Comparison of ENCODE assay signal across 10 mouse cellular contexts in genomic region chr11:64034686-64035085, GRCm38 (mm10). TPM values are rescaled to one million over a fixed set of nuclear protein-coding genes. Genes with fewer than 3 reads are reported as not detected.
DNase-seq lines count a peak whose midpoint lies in the region.
"Had no signal": no experiment of that assay in that cellular context is flagged by ENCODE, and none has a peak within 500 bp of the region (broad histone marks: within the 10 kb centered on the region; RNA-seq: fewer than 3 reads in every experiment).

No protein-coding gene starts in this region.

- intact Hi-C loops in gastrocnemius, postnatal 14 days (cut with DNase I; ENCODE audit: low total_unique reads) = no loop called here

- DNase-seq in gastrocnemius, adult 18-20 months (ENCODE audit: low spot score) = peak; percentile 58
- no peak for DNase-seq in gastrocnemius, postnatal 4 days (ENCODE audit: low spot score in 2 of 2)
- peak; percentile 43 to 64 for DNase-seq in gastrocnemius, adult 8-10 months (ENCODE audit: low spot score in 2 of 2)
- peak; percentile 19 for DNase-seq in gastrocnemius, postnatal 14 days
- peak; percentile 63 for DNase-seq in lung, postnatal 36 days
- DNase-seq in kidney, postnatal 10 days = no peak
- no peak for DNase-seq in ovary, postnatal 36 days (ENCODE audit: low spot score)
- DNase-seq: adrenal gland, adult 2 months; kidney, postnatal 4 days; right cerebral cortex, postnatal 25 days had no signal

RNA-seq across cellular contexts. Expression of gene Cox10, which starts 44.6 kb away (rescaled TPM):
- 10 to 100 TPM; 39.3 to 41.9 TPM for total RNA-seq in gastrocnemius, adult 18-20 months (2021)
- 10 to 100 TPM; 23.6 to 27.5 TPM for total RNA-seq in gastrocnemius, postnatal 4 days (2021)
- total RNA-seq in gastrocnemius, adult 8-10 months (2022) = 10 to 100 TPM; 35.4 to 43.7 (median 36.7) TPM
- 10 to 100 TPM; 28.4 to 30.7 TPM for total RNA-seq in gastrocnemius, postnatal 14 days (2021)

Comparison
In these comparisons a context has a peak if more than half of its experiments do, and no peak if none do; other contexts are left out.
1. DNase-seq: peak in gastrocnemius, adult 18-20 months (single experiment), gastrocnemius, adult 8-10 months (2 of 2), gastrocnemius, postnatal 14 days (single experiment) and lung, postnatal 36 days (single experiment); none in gastrocnemius, postnatal 4 days (0 of 2), kidney, postnatal 10 days (single experiment) and ovary, postnatal 36 days (single experiment).